Mouse (Mus musculus): Measurements from ENCODE around the gene Cry2.

Gene Cry2

DNA sequence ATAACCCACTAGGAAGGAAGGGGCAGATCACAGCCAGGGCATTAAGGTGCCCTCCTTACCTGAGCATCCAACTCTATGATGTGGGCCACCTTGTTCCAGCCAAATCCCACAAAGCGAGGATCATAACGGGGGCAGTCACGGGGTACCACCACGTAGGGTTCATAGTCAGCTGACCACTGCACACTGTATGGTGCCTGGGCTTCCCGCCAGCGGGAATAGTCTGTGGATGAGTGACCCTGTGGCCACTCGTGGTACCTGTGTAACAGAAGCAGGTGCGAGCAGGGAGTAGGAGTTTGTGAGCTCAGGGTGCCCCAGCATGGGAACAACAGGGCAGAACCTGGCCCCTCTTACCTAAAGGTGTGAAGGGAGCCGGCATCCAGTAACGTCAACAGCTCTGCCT is 68.3 kb downstream of the Cry2 start:
- DNase-seq, result peak; percentile 6

DNA sequence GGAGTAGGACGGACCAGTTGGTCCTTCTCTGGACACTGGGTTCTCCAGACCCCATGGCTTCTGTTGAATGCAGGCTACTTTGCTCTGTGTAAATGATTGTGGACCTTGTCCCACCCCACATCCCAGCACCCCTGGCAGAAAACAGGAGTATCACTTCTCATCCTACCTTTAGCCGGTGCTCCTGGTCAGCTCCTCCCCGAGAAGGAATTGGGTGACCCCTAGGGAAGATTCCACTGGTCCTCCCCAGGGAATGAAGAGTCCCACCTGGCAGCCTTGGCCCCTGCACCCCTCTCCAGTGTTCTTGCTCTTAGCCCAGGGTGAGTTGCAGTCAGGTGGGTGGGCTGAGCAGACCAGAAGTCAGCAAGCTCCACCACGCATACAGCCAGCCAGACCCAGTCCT is 69.8 kb downstream of the Cry2 start:
- DNase-seq, result no peak

DNA sequence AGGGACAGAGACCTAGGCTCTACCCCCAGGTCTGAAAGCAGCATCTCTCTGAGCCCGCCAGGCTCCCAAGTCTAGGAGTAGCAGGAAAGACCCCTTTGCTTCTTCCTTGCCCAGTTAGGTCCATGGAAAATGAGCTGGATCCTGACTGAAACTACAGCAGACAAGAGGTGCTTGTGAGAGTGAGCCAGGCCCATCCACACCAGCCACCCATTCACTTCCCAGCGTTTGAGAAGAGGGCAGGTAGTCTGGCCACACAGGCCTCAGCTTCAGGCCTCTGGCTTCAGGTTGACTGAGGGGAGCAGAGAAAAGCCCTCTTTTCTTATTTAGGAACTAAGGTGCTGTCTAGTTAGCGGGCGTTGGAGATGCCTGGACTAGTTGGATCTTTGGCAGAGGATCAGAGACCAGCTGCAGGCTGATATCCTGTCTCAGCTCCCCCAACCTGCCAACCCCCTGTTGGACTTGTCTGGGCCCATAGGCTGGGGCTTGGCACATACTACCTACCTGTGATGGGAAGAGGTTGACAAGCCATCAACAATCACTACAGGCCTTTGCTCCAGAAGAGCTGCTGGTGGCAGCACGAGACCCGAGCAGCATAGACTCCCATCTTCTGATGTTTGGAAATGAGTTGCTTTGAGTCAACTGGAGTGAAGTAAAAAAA is 71.1 kb downstream of the Cry2 start:
- no peak for DNase-seq

DNA sequence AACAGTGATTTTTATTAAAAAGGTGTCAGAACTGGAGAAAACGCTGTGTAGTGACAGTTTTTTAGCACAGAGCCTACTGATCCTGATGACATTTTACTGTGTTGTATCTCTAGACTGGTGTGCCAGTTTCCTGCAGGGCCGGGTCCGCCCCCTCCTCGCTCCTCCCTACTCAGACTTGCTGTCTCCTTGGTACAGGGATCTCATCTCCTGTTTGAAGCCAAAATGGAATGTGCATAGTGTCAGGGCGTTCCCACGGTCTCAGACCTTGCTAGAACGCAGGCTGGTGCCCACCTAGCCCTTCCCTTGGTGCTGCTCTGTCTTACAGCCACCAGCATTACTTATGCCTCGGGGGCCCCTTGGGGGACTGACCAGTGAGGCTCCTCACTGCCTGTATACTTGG is 72.0 kb downstream of the Cry2 start:
- no peak for DNase-seq

DNA sequence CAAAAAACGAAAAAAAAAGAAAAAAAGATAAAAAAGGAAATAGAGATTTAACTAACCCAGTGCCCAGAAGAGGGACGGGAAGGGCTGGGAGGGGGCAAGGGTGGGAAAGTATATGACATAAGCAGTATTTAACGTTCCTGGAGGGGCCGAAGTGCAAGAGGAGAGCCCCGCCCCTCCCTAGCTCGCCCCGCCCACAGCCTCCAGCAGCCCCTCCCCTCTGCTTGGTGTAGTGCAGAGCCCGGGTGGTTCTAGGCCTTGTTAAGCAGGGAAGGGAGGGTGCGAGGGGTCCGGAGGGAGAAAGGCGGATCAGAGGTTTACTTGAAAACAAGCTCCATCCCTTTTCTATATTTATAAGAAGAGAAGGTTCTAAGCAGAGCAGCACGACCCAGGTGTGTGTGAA is 73.0 kb downstream of the Cry2 start:
- DNase-seq, result no peak

DNA sequence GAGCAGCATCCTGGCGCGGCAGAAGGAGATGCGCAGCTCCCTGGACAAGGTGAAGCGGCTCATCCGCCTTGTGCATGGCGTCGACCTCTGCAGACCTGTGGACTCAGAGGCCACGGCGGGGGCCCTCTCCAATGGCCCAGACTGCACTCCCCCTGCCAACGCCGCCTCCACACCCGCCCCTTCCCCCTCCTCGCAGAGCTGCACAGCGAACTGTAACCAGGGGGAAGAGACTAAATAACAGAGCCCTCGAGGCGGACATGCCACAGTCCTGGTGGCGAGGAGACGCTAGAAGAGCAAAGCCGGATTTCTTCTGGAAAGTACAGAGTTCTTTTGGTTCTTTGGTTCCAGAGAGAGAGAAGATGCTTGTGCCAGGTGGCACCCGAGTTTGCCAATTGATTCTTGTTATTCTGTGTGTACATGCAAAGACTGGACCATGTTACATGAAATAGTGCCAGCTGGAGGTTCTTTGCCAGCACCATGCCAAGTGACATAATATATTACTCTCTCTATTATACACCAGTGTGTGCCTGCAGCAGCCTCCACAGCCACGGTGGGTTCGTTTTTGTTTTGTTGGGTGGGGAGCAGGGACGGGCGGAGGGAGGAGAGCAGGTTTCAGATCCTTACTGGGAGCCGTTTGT is 73.5 kb downstream of the Cry2 start:
- DNase-seq, result no peak

DNA sequence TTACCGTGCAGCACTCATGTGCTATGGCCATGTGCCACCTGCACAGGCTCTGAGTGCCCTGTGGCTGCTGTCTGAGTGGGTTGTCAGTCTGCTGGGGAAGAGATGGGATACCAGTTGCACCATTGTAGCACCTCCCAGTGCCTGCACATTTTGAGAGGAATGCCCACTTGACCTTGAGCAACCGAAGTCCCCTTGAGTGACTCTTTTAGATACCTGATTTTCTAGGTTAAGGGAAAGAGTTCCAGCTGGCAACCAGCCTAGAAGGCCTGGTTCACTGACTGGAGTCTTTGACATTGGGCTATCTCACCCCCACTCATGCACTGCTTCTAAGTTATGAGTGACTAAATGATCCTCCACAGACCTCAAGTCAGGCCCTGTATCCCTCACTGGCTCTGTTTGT is 74.5 kb downstream of the Cry2 start:
- DNase-seq, result no peak

DNA sequence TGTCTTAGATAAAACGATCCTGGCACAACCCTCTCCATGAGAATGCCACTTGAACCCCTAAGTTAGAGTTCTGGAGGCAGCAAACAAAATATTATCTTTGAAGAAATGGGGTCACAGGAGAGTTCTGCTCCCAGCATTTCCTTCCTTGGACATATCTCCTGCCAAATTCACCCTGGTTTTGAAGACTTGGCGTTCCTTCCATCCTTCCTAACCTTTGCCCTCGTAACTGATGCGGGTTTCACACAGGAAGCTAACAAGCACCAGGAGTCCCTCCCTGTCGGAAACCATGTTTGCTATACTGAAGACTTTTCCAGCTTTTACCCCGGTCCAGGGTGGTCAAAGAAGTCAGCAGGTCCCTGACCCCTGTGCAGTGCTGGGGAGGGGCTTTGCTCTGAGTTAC is 79.6 kb downstream of the Cry2 start:
- DNase-seq, result no peak

Data from right cerebral cortex, postnatal 4 days (tissue).